Mouse (Mus musculus) testis, adult 2 months (tissue): ENCODE data around the gene Slc27a3. TPM values are rescaled to one million over a fixed set of nuclear protein-coding genes. Genes with fewer than 3 reads are reported as not detected.

Source experiments
- H3K27ac ChIP-seq: fragments of 200-500 bp; 2 replicates; pipeline ENCODE4 v1.5.1; 2012; ENCODE audit warnings: low read depth, low read length; ENCODE audit not compliant: control insufficient read depth, insufficient read depth
- H3K27me3 ChIP-seq: fragments of 200-500 bp; 2 replicates; pipeline ENCODE4 v1.6.1; 2012; ENCODE audit warnings: mild to moderate bottlenecking, low read length, moderate library complexity; ENCODE audit not compliant: control insufficient read depth, insufficient read depth
- H3K36me3 ChIP-seq: fragments of 200-500 bp; 2 replicates; pipeline ENCODE4 v1.6.1; 2012; ENCODE audit warnings: mild to moderate bottlenecking, low read length; ENCODE audit not compliant: control insufficient read depth, insufficient read depth
- H3K4me1 ChIP-seq: fragments of 200-500 bp; 2 replicates; pipeline ENCODE4 v1.6.1; 2012; ENCODE audit warnings: low read length; ENCODE audit not compliant: control insufficient read depth, insufficient read depth
- H3K4me3 ChIP-seq: fragments of 200-500 bp; 2 replicates; pipeline ENCODE4 v1.5.1; 2012; ENCODE audit warnings: low read depth, mild to moderate bottlenecking, low read length, moderate library complexity, mixed read lengths; ENCODE audit not compliant: control insufficient read depth
- CTCF ChIP-seq: fragments of 200-500 bp; IDR thresholded peaks from 2 replicates; pipeline ENCODE4 v1.5.1; 2012; ENCODE audit warnings: low read depth, mild to moderate bottlenecking, inconsistent platforms, low read length, moderate library complexity; ENCODE audit not compliant: control insufficient read depth, insufficient read depth, insufficient replicate concordance
- POLR2A ChIP-seq: fragments of 200-500 bp; IDR thresholded peaks from 2 replicates; pipeline ENCODE4 v1.6.1; 2012; ENCODE audit warnings: low read depth, mild to moderate bottlenecking, inconsistent platforms, low read length, moderate library complexity; ENCODE audit not compliant: control insufficient read depth
- polyA plus RNA-seq: library from polyadenylated mRNA; depleted of rRNA; stranded (reverse); fragments of >200 nt; gene quantifications from 2 replicates; pipeline ENCODE4 v1.2.3, GENCODE M21; 2012

Slc27a3 gene
- polyA plus RNA-seq, 1 experiment, result 18.9 TPM

GRCm38 (mm10) chr3:90378496-90378895 is 11.2 kb downstream of the Slc27a3 start:
- no peaks in the 10 kb centered on the region for H3K36me3 ChIP-seq
- no peaks in the 10 kb centered on the region for H3K27me3 ChIP-seq
- H3K4me1 ChIP-seq, result no peaks in the 10 kb centered on the region
- no peak overlapping the region for H3K27ac ChIP-seq
- TF ChIP-seq POLR2A, result no peak
- TF ChIP-seq CTCF, result no peak
- H3K4me3 ChIP-seq, result no peak overlapping the region

- no peaks in the 10 kb centered on the region for H3K36me3 ChIP-seq
- H3K27me3 ChIP-seq, result no peaks in the 10 kb centered on the region
- H3K27ac ChIP-seq, result no peak overlapping the region
- TF ChIP-seq POLR2A (no peak), CTCF (no peak)
- no peaks in the 10 kb centered on the region for H3K4me1 ChIP-seq
- no peak overlapping the region for H3K4me3 ChIP-seq
Measured at GRCm38 (mm10) chr3:90376247-90376585, 13.5 kb downstream of the Slc27a3 start.

GRCm38 (mm10) chr3:90375562-90376246 is 14.0 kb downstream of the Slc27a3 start:
- TF ChIP-seq CTCF, result no peak
- no peak for TF ChIP-seq POLR2A
- Histone ChIP-seq H3K4me1 (no peaks in the 10 kb centered on the region), H3K27me3 (no peaks in the 10 kb centered on the region), H3K4me3 (no peak overlapping the region), H3K36me3 (no peaks in the 10 kb centered on the region), H3K27ac (no peak overlapping the region)

DNA sequence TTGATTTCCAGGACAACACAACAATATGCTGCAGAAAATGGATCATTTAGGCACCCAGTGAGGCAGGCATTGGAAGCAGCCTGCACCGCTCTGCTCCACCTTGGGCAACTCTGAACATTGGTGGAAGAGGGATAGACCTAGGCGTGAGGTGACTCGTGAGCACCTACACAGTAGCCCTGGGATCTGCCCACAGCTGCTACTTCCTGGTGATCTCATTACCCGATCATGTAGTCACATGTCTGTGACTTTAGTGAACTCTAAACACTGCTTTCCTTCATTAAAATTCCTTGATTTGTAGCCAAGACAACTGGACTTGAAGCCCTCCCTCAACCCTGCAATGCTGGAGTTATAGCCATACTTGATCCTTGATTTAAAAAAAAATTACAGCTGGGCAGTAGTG is 15.4 kb downstream of the Slc27a3 start:
- no peaks in the 10 kb centered on the region for H3K27me3 ChIP-seq
- TF ChIP-seq CTCF, result no peak
- TF ChIP-seq POLR2A, result no peak
- H3K4me1 ChIP-seq, result no peaks in the 10 kb centered on the region
- H3K4me3 ChIP-seq, result no peak overlapping the region
- H3K36me3 ChIP-seq, result no peaks in the 10 kb centered on the region
- H3K27ac ChIP-seq, result no peak overlapping the region

DNA sequence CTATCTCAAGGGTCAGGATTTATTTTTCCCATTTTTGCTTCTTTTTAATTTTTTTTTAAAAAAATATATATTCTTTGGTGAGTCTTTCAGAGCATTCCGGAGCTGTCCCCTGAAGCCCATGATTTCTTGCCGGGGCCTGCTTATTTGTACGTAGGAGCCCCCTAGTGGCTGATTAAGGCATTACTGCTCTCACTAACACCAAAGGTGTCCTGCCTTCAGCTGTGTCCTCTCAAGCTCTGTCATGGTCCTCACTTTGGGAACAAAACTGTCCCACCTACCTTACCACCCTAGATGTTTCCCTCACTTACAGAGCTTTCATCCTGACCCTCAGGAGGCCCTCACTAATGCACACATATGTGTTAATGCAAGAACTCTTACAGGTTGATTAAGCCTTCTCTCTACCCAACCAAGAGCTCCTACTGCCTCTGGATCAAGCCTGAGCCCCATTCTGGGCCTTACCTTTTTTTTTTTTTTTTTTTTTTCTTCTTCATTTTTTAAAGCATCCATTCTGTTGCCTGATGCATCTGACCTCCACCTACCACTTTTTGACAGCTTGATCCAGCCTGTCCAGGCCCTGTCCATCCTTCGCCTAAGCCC is 16.2 kb downstream of the Slc27a3 start:
- Histone ChIP-seq H3K27ac (no peak overlapping the region), H3K36me3 (no peaks in the 10 kb centered on the region), H3K4me3 (no peak overlapping the region), H3K4me1 (no peaks in the 10 kb centered on the region), H3K27me3 (no peaks in the 10 kb centered on the region)
- TF ChIP-seq POLR2A (no peak), CTCF (peak; percentile 60; the same call in 1 of the 2 replicates)

- Histone ChIP-seq H3K4me1 (no peaks in the 10 kb centered on the region), H3K36me3 (no peaks in the 10 kb centered on the region)
- no peak for TF ChIP-seq CTCF
- no peak for TF ChIP-seq POLR2A
Measured at GRCm38 (mm10) chr3:90372817-90373216, 16.9 kb downstream of the Slc27a3 start.

GRCm38 (mm10) chr3:90371857-90372256 is 17.9 kb downstream of the Slc27a3 start:
- no peak overlapping the region for H3K4me3 ChIP-seq
- H3K27ac ChIP-seq, result no peak overlapping the region
- no peaks in the 10 kb centered on the region for H3K4me1 ChIP-seq
- H3K27me3 ChIP-seq, result no peaks in the 10 kb centered on the region
- H3K36me3 ChIP-seq, result no peaks in the 10 kb centered on the region
- TF ChIP-seq POLR2A, result no peak
- TF ChIP-seq CTCF, result no peak

More at GRCm38 (mm10) chr3:90372817-90373216, 16.9 kb downstream of the Slc27a3 start:
- no peak overlapping the region for H3K4me3 ChIP-seq
- H3K27me3 ChIP-seq, result no peaks in the 10 kb centered on the region
- H3K27ac ChIP-seq, result no peak overlapping the region

DNA sequence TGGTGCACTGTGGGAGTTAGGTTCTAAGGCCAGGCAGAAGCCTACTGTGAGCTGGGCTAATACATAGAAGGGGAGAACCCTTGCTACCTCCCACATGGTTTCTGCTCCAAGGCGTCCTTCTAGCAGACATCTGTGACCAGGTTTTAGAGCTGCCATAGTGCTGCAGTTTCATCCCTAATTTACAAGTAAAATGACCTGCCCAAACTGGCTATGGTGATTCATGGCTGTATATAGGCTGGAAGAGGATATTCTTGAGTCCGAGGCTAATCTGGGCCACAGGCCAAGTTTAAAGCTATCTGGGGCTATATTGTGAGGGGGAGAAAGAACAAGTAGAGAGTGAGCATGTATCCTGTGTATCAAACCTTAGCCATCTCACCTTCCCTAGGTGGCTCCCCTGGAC is 20.7 kb downstream of the Slc27a3 start:
- no peaks in the 10 kb centered on the region for H3K4me1 ChIP-seq
- no peak overlapping the region for H3K27ac ChIP-seq
- H3K36me3 ChIP-seq, result no peaks in the 10 kb centered on the region
- no peak overlapping the region for H3K4me3 ChIP-seq
- TF ChIP-seq POLR2A (no peak), CTCF (no peak)
- H3K27me3 ChIP-seq, result no peaks in the 10 kb centered on the region
